Mouse (Mus musculus) spleen, postnatal 10 days (tissue): ENCODE data around the gene Odc1.

Experiments
- DNase-seq, 2 experiments: peaks; one replicate each; pipeline ENCODE4 v3.0.0; 2021 to 2022; ENCODE audit warnings: low spot score in 2 of 2

Odc1 gene

DNA sequence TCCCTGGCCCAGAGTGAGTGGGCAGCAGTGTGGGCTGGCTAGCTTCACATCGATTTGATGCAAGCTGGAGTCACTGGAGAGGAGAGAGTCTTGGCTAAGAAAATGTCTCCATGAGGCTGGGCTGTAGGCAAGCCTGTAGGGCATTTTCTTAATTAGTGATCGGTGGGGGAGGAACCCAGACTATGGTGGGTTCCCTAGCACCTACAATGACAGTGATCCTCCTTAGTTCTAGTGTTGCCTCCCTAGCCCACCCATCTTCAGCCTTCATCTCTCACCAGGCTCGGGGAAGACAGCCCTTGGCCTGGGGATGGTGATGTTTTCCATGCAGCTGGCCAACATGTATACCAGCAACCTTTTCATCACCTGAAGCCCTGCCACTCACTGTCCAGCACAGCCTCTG is 43.8 kb downstream of the Odc1 start:
- DNase-seq = no peak

DNA sequence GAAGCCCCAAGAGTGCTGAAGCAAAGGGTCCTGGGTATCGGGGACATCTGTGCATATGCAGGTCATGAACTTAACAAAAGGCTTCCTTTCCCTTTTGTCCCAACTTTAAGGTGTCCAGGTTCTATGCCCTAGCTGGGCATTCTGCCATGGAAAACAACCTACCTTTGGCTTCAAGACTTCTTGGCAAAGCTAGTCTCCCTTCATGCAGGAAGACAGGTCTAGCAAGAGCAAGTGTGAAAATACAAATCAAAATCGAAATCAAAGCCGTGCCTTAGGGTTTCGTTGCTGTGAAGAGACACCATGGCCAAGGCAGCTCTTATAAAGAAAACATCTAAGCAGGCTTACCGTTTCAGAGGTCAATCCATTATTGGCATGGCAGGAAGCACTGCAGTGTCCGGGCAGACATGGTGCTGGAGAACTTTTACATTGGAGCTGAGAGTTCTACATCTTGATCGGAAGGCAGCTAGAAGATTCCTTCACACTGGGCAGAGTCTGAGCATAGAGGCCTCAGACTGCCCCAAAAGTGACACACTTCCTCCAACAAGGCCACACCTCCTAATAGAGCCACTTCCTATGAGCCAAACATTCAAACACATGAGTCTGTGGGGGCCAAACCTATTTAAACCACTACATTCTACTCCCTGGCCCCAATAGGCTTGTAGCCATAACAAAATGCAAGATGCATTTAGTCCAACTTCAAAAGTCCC is 44.5 kb downstream of the Odc1 start:
- DNase-seq = no peak

DNA sequence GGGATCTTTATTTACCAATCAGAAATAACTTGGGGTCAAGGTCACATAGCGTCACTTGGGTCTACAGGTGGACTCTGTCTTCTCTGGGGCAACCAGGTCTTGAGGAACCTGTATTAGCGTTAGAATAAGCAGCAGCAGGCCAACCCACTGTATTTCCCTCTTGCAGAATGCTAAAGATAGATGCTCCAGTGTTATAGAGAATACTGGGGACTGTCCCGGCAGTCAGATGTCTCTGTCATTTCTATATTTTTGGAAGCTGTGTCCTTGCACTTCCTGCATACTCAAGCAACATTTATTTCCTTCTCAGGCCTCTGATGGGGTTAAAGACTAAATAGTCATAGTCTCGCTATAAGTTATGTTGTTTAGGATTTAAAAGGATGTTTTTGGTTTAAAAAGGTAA is 46.7 kb downstream of the Odc1 start:
- no peak for DNase-seq

DNA sequence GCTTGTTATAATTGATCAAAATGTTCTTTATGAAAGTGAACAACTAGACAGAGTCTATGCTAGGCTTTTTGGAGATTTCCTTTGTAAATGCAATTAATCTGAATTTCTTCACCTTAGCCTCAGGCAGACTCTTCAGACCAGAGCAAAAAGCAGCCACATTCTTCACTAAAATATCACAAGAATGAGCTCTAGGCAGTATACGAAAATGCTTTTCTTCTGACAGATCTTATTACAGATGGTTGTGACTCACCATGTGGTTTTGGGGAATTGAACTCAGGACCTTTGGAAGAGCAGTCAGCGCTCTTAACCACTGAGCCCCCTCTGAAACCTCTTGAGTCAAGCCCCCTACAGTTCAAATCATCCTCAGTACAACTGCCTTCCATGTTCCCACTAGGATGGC is 49.4 kb downstream of the Odc1 start:
- DNase-seq = no peak

DNA sequence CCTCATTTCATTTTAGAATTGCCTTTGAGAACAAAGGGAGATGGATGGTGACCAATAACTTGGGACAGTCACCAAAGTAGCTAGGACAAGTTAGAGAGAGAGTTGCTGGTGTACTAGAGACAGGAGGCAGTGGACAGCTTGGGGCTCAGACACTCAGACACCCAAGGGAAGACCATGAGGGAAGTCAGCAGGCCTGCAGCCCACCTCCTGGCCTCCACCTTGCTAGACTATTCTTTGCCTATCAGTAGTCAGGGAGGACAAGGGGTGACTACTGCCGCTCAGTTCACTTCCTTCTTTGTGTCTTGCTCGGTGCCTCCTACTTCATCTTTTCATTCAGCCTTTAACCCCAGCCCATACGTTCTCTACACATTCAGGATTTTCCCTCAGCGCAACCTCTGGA is 50.1 kb downstream of the Odc1 start:
- DNase-seq = no peak

DNA sequence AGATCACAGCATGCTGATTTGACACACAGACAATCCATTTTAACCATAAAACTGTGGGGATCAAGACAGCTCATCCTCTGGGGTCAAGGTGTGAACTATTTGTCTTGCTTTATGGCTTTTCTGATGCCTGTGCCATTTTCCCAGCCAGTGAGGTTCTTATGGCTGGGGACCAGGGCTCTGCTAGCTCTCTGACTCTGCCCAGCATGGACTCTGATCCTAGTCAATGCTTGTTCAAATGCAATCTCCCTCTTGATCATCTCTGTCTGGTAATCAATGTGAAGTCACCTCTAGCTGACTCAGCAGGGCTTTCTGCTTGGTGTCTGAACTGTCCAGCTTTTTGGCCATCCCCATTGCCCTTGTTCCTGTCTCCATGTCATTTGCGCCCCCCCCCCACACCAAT is 50.6 kb downstream of the Odc1 start:
- DNase-seq = no peak
